Mouse (Mus musculus) bone marrow macrophage, adult 2 months (primary cell): ENCODE data around the gene Gdf3.

ENCODE experiments used
- CTCF ChIP-seq: IDR thresholded peaks from 2 replicates; pipeline ENCODE4 v1.5.1; 2012; ENCODE audit warnings: low read depth, mild to moderate bottlenecking, low read length, moderate library complexity
- POLR2A ChIP-seq: IDR thresholded peaks from 2 replicates; pipeline ENCODE4 v1.6.1; 2012; ENCODE audit warnings: mild to moderate bottlenecking, low read depth, low read length, borderline replicate concordance

GRCm38 (mm10) chr6:122569113-122569512 is 40.8 kb downstream of the Gdf3 start:
- TF ChIP-seq CTCF (no peak), POLR2A (no peak)
